Mouse (Mus musculus): ENCODE results near the gene Cdc7. TPM values are rescaled to one million over a fixed set of nuclear protein-coding genes. Genes with fewer than 3 reads are reported as not detected.
A peak's percentile ranks its signal among the peaks of the same experiment; 100 is the strongest.

Gene Cdc7
- total RNA-seq, 2 experiments from 2014 or later, result 0.31 to 0.47 TPM

- TF ChIP-seq CTCF (IDR thresholded peaks at IDR 0.05), result peak; percentile 44
- intact Hi-C loops (cut with DNase I), result no loop called here
- DNase-seq, result no peak
- H3K4me3 ChIP-seq, result no peak overlapping the region
- H3K27ac ChIP-seq, result no peak overlapping the region
Measured at GRCm38 (mm10) chr5:107017544-107017943, 53.4 kb downstream of the Cdc7 start.

- Histone ChIP-seq H3K4me3 (no peak overlapping the region), H3K27ac (peak overlapping the region; percentile 61; the same call in 1 of the 2 replicates)
- intact Hi-C loops (cut with DNase I), result no loop called here
- no peak for DNase-seq
- no peak for TF ChIP-seq CTCF (IDR thresholded peaks at IDR 0.05)
Measured at GRCm38 (mm10) chr5:107019057-107019456, 54.9 kb downstream of the Cdc7 start.

GRCm38 (mm10) chr5:107019904-107020303 is 55.8 kb downstream of the Cdc7 start:
- TF ChIP-seq CTCF (IDR thresholded peaks at IDR 0.05), result no peak
- peak overlapping the region; percentile 61 for H3K27ac ChIP-seq
- intact Hi-C loops (cut with DNase I), result no loop called here
- no peak overlapping the region for H3K4me3 ChIP-seq
- DNase-seq, result no peak

GRCm38 (mm10) chr5:107020366-107020765 is 56.2 kb downstream of the Cdc7 start:
- TF ChIP-seq CTCF (IDR thresholded peaks at IDR 0.05), result no peak
- intact Hi-C loops (cut with DNase I), result no loop called here
- H3K27ac ChIP-seq, result peak overlapping the region; percentile 61
- H3K4me3 ChIP-seq, result no peak overlapping the region
- no peak for DNase-seq

- TF ChIP-seq CTCF (IDR thresholded peaks at IDR 0.05), result no peak
- no peak for DNase-seq
- H3K27ac ChIP-seq, result no peak overlapping the region
- no peak overlapping the region for H3K4me3 ChIP-seq
- intact Hi-C loops (cut with DNase I), result no loop called here
Measured at GRCm38 (mm10) chr5:107021291-107022063, 57.4 kb downstream of the Cdc7 start.

- H3K27ac ChIP-seq, result no peak overlapping the region
Measured at GRCm38 (mm10) chr5:107022064-107022428, 57.9 kb downstream of the Cdc7 start.

GRCm38 (mm10) chr5:107023951-107024350 is 59.8 kb downstream of the Cdc7 start:
- H3K27ac ChIP-seq, result 0 out of 2 replicates have a peak overlapping the region, but pooled peaks have one; percentile 12
- no peak overlapping the region for H3K4me3 ChIP-seq
- TF ChIP-seq CTCF (IDR thresholded peaks at IDR 0.05), result no peak
- intact Hi-C loops (cut with DNase I), result no loop called here
- DNase-seq, result no peak

More at GRCm38 (mm10) chr5:107022064-107022428, 57.9 kb downstream of the Cdc7 start:
- H3K4me3 ChIP-seq, result no peak overlapping the region
- intact Hi-C loops (cut with DNase I), result no loop called here
- TF ChIP-seq CTCF (IDR thresholded peaks at IDR 0.05), result no peak
- DNase-seq, result no peak

- peak overlapping the region; percentile 60 for H3K27ac ChIP-seq
- intact Hi-C loops (cut with DNase I), result no loop called here
- no peak for DNase-seq
Measured at GRCm38 (mm10) chr5:107025371-107025770, 61.2 kb downstream of the Cdc7 start.

GRCm38 (mm10) chr5:107025809-107026208 is 61.7 kb downstream of the Cdc7 start:
- TF ChIP-seq CTCF (IDR thresholded peaks at IDR 0.05), result no peak
- peak; percentile 78 for DNase-seq
- Histone ChIP-seq H3K27ac (peak overlapping the region; percentile 60), H3K4me3 (no peak overlapping the region)
- intact Hi-C loops (cut with DNase I), result no loop called here

More at GRCm38 (mm10) chr5:107025371-107025770, 61.2 kb downstream of the Cdc7 start:
- no peak for TF ChIP-seq CTCF (IDR thresholded peaks at IDR 0.05)
- H3K4me3 ChIP-seq, result no peak overlapping the region

GRCm38 (mm10) chr5:107027616-107028015 is 63.5 kb downstream of the Cdc7 start:
- no peak for TF ChIP-seq CTCF (IDR thresholded peaks at IDR 0.05)
- intact Hi-C loops (cut with DNase I), result no loop called here
- H3K27ac ChIP-seq, result no peak overlapping the region
- no peak overlapping the region for H3K4me3 ChIP-seq
- no peak for DNase-seq

GRCm38 (mm10) chr5:107028557-107028956 is 64.4 kb downstream of the Cdc7 start:
- DNase-seq, result no peak
- TF ChIP-seq CTCF (IDR thresholded peaks at IDR 0.05), result no peak
- no peak overlapping the region for H3K27ac ChIP-seq
- H3K4me3 ChIP-seq, result no peak overlapping the region
- intact Hi-C loops (cut with DNase I), result no loop called here

- TF ChIP-seq CTCF (IDR thresholded peaks at IDR 0.05), result no peak
- intact Hi-C loops (cut with DNase I), result no loop called here
- no peak overlapping the region for H3K27ac ChIP-seq
- H3K4me3 ChIP-seq, result no peak overlapping the region
- DNase-seq, result no peak
Measured at GRCm38 (mm10) chr5:107029801-107030200, 65.7 kb downstream of the Cdc7 start.

GRCm38 (mm10) chr5:107030821-107031220 is 66.7 kb downstream of the Cdc7 start:
- Histone ChIP-seq H3K27ac (no peak overlapping the region), H3K4me3 (no peak overlapping the region)
- no peak for TF ChIP-seq CTCF (IDR thresholded peaks at IDR 0.05)
- no peak for DNase-seq
- intact Hi-C loops (cut with DNase I), result no loop called here

Other genes starting within 250 kb of the Cdc7 start
- gene Hfm1, start 38.0 kb upstream of the Cdc7 start, total RNA-seq (2021), result not detected

Data from gastrocnemius, adult 2 months (tissue).